ENCODE assay signal across 8 mouse cellular contexts in genomic region chr6:146409692-146410426, GRCm38 (mm10).
DNase-seq lines count a peak whose midpoint lies in the region; ATAC-seq lines count a peak whose summit lies in the region.

No protein-coding gene starts in this region.

- H3K9me3 ChIP-seq in heart, embryonic 14.5 days (ENCODE audit: control insufficient read depth, low read length): no peaks in the 10 kb centered on the region
- H3K9me3 ChIP-seq in liver, embryonic 13.5 days (replicated peaks): no peaks in the 10 kb centered on the region
- no peaks in the 10 kb centered on the region for H3K9me3 ChIP-seq in stomach, embryonic 16.5 days (replicated peaks; ENCODE audit: control insufficient read depth, low read length)

- peak; percentile 67 to 79 for DNase-seq in CD8-positive naive resting alpha-beta T cell, adult 2 months (ENCODE audit: low read depth in 2 of 2, low spot score in 2 of 2)
- peak; percentile 91 for DNase-seq in fibroblast of lung, adult 2 months (ENCODE audit: low read depth)
- DNase-seq in kidney, postnatal 14 days: peak; percentile 81
- DNase-seq in liver, embryonic 13.5 days: peak; percentile 66
- DNase-seq in neural tube, embryonic 10.5 days (ENCODE audit: extremely low spot score, low spot score): peak; percentile 84

- H3K4me1 ChIP-seq in brown adipose tissue, adult 24 weeks (ENCODE audit: control insufficient read depth, insufficient read depth, insufficient read length, low read length): peaks cover 4% of the 10 kb centered on the region
- peaks cover 4 to 16% of the 10 kb centered on the region in 2 experiments for H3K4me1 ChIP-seq in heart, embryonic 14.5 days (ENCODE audit: control insufficient read depth in 2 of 2, insufficient read depth in 2 of 2, low read length in 2 of 2)
- H3K4me1 ChIP-seq in liver, embryonic 13.5 days (replicated peaks): peaks cover 5% of the 10 kb centered on the region; the same call in 1 of the 2 replicates
- no peaks in the 10 kb centered on the region; the same call in 1 of the 2 replicates for H3K4me1 ChIP-seq in stomach, embryonic 16.5 days (ENCODE audit: control insufficient read depth, insufficient read depth, low read length)

- H3K4me3 ChIP-seq in brown adipose tissue, adult 24 weeks (ENCODE audit: insufficient read depth, low read depth, low read length): peak overlapping the region; percentile 38
- no peak overlapping the region for H3K4me3 ChIP-seq in heart, embryonic 14.5 days (ENCODE audit: control insufficient read depth in 1 of 2, insufficient read depth in 1 of 2, low read depth in 1 of 2, low read length in 2 of 2)
- peak overlapping the region; percentile 22; the same call in 1 of the 2 replicates for H3K4me3 ChIP-seq in liver, embryonic 13.5 days (replicated peaks)
- peak overlapping the region; percentile 10; the same call in 1 of the 2 replicates for H3K4me3 ChIP-seq in stomach, embryonic 16.5 days (replicated peaks; ENCODE audit: low read length)

- no peak for ATAC-seq in heart, embryonic 14.5 days (ENCODE audit: insufficient number of reproducible peaks, insufficient read depth, low FRiP score, low read depth)
- ATAC-seq in liver, embryonic 13.5 days (ENCODE audit: low read depth): peak; percentile 77
- peak; percentile 83 for ATAC-seq in stomach, embryonic 16.5 days (ENCODE audit: insufficient read depth, low FRiP score)

- H3K27me3 ChIP-seq in heart, embryonic 14.5 days (ENCODE audit: control insufficient read depth, insufficient read depth, low read length): no peaks in the 10 kb centered on the region
- no peaks in the 10 kb centered on the region for H3K27me3 ChIP-seq in liver, embryonic 13.5 days
- H3K27me3 ChIP-seq in stomach, embryonic 16.5 days (ENCODE audit: control insufficient read depth, insufficient read depth, low read length): no peaks in the 10 kb centered on the region

- H3K36me3 ChIP-seq in heart, embryonic 14.5 days (ENCODE audit: control insufficient read depth, insufficient read depth, low read length): peaks cover 35% of the 10 kb centered on the region
- H3K36me3 ChIP-seq in liver, embryonic 13.5 days: no peaks in the 10 kb centered on the region
- H3K36me3 ChIP-seq in stomach, embryonic 16.5 days (ENCODE audit: control insufficient read depth, insufficient read depth, low read length): no peaks in the 10 kb centered on the region

- H3K9ac ChIP-seq in heart, embryonic 14.5 days (ENCODE audit: low read length): no peak overlapping the region
- H3K9ac ChIP-seq in liver, embryonic 13.5 days: no peak overlapping the region
- H3K9ac ChIP-seq in stomach, embryonic 16.5 days (ENCODE audit: low read length): no peak overlapping the region

- H3K4me2 ChIP-seq in heart, embryonic 14.5 days (ENCODE audit: low read length): peak overlapping the region; percentile 30
- H3K4me2 ChIP-seq in liver, embryonic 13.5 days: peak overlapping the region; percentile 55
- H3K4me2 ChIP-seq in stomach, embryonic 16.5 days (ENCODE audit: low read depth, low read length): peak overlapping the region; percentile 46

- 0 out of 2 replicates have a peak overlapping the region, but pooled peaks have one; percentile 17 for H3K27ac ChIP-seq in brown adipose tissue, adult 24 weeks (replicated peaks; ENCODE audit: low read depth, low read length)
- peak overlapping the region; percentile 50 to 54 for H3K27ac ChIP-seq in heart, embryonic 14.5 days (replicated peaks in 1 of 2; ENCODE audit: control insufficient read depth in 1 of 2, insufficient read depth in 1 of 2, low read depth in 2 of 2, low read length in 2 of 2)
- H3K27ac ChIP-seq in liver, embryonic 13.5 days: no peak overlapping the region
- H3K27ac ChIP-seq in stomach, embryonic 16.5 days (ENCODE audit: low read length): peak overlapping the region; percentile 64; the same call in 1 of the 2 replicates

- 21% methylated on average over 10 of the region's 10 CpGs for WGBS in heart, embryonic 14.5 days
- WGBS in liver, embryonic 13.5 days (ENCODE audit: insufficient replicate concordance): 20% methylated on average over 10 of the region's 10 CpGs
- 20% methylated on average over 10 of the region's 10 CpGs for WGBS in stomach, embryonic 16.5 days

Comparison
In these comparisons a context has a peak if more than half of its experiments do, and no peak if none do; other contexts are left out.
1. H3K4me3 ChIP-seq: peak in brown adipose tissue, adult 24 weeks (single experiment), liver, embryonic 13.5 days (single experiment) and stomach, embryonic 16.5 days (single experiment); none in heart, embryonic 14.5 days (0 of 2).
2. Peak in every context shown above with its lines, with median percentiles within 50 percentile points of each other: DNase-seq and H3K4me2 ChIP-seq.